Mouse (Mus musculus) lung, adult 18-20 months (tissue): ENCODE data around the gene Vmn2r35.
"Not testable (repeated sequence)": the region's sequence is repeated elsewhere in the genome, so short reads cannot be mapped to it uniquely, and the experiment has no call there.

ENCODE experiments used
- DNase-seq, 2 experiments: peaks; one replicate each; pipeline ENCODE4 v3.0.0; 2022; ENCODE audit warnings: mixed read lengths in 2 of 2

The Vmn2r35 gene

GRCm38 (mm10) chr7:7819767-7820166, at the start of gene Vmn2r35:
TSS of gene Vmn2r35 (minus strand) at chr7:7819867.
- not testable (repeated sequence) for DNase-seq

- DNase-seq: not testable (repeated sequence)
Measured at GRCm38 (mm10) chr7:7794196-7794595, 25.5 kb downstream of the Vmn2r35 start.
